Mouse (Mus musculus): ENCODE data around the gene 4930539E08Rik. TPM values are rescaled to one million over a fixed set of nuclear protein-coding genes. Genes with fewer than 3 reads are reported as not detected.

Gene 4930539E08Rik
- polyA plus RNA-seq, 1 experiment from 2014 or later, result 0.09 TPM

- Histone ChIP-seq H3K4me3 (ENCODE audit: control insufficient read depth in 1 of 2, insufficient read depth in 1 of 2, low read depth in 1 of 2, low read length in 2 of 2) (no peak overlapping the region), H3K9ac (ENCODE audit: low read length) (no peak overlapping the region), H3K36me3 (ENCODE audit: control insufficient read depth, insufficient read depth, low read length) (no peaks in the 10 kb centered on the region), H3K4me2 (ENCODE audit: low read length) (no peak overlapping the region), H3K27ac (replicated peaks in 1 of 2; ENCODE audit: control insufficient read depth in 1 of 2, insufficient read depth in 1 of 2, low read depth in 2 of 2, low read length in 2 of 2) (no peak overlapping the region), H3K27me3 (ENCODE audit: control insufficient read depth, insufficient read depth, low read length) (0 out of 2 replicates have a peak, but pooled peaks cover 4% of the 10 kb centered on the region), H3K4me1 (ENCODE audit: control insufficient read depth in 2 of 2, insufficient read depth in 2 of 2, low read length in 2 of 2) (peaks cover 5 to 8% of the 10 kb centered on the region in 2 experiments; a peak in 1 of 4 replicates), H3K9me3 (ENCODE audit: control insufficient read depth, low read length) (no peaks in the 10 kb centered on the region)
- no peak for ATAC-seq (ENCODE audit: insufficient number of reproducible peaks, insufficient read depth, low FRiP score, low read depth)
- 63% methylated on average over 5 of the region's 5 CpGs for WGBS
These were observed 1.9 kb downstream of the 4930539E08Rik start for GRCm38 (mm10) chr17:28913200-28913599.

GRCm38 (mm10) chr17:28910139-28910538, 5.0 kb downstream of the 4930539E08Rik start:
- 39% methylated on average over 7 of the region's 7 CpGs for WGBS
- H3K4me3 ChIP-seq (ENCODE audit: control insufficient read depth in 1 of 2, insufficient read depth in 1 of 2, low read depth in 1 of 2, low read length in 2 of 2), result no peak overlapping the region
- H3K27me3 ChIP-seq (ENCODE audit: control insufficient read depth, insufficient read depth, low read length), result 0 out of 2 replicates have a peak, but pooled peaks cover 4% of the 10 kb centered on the region
- H3K36me3 ChIP-seq (ENCODE audit: control insufficient read depth, insufficient read depth, low read length), result no peaks in the 10 kb centered on the region
- peaks cover 5 to 11% of the 10 kb centered on the region in 2 experiments; a peak in 2 of 4 replicates for H3K4me1 ChIP-seq (ENCODE audit: control insufficient read depth in 2 of 2, insufficient read depth in 2 of 2, low read length in 2 of 2)
- H3K27ac ChIP-seq (replicated peaks in 1 of 2; ENCODE audit: control insufficient read depth in 1 of 2, insufficient read depth in 1 of 2, low read depth in 2 of 2, low read length in 2 of 2), result no peak overlapping the region
- no peaks in the 10 kb centered on the region for H3K9me3 ChIP-seq (ENCODE audit: control insufficient read depth, low read length)
- peak overlapping the region; percentile 65; the same call in 1 of the 2 replicates for H3K4me2 ChIP-seq (ENCODE audit: low read length)
- ATAC-seq (ENCODE audit: insufficient number of reproducible peaks, insufficient read depth, low FRiP score, low read depth), result no peak
- no peak overlapping the region for H3K9ac ChIP-seq (ENCODE audit: low read length)

- Histone ChIP-seq H3K27ac (replicated peaks in 1 of 2; ENCODE audit: control insufficient read depth in 1 of 2, insufficient read depth in 1 of 2, low read depth in 2 of 2, low read length in 2 of 2) (no peak overlapping the region), H3K36me3 (ENCODE audit: control insufficient read depth, insufficient read depth, low read length) (no peaks in the 10 kb centered on the region), H3K4me1 (ENCODE audit: control insufficient read depth in 2 of 2, insufficient read depth in 2 of 2, low read length in 2 of 2) (peaks cover 5 to 11% of the 10 kb centered on the region in 2 experiments; a peak in 2 of 4 replicates), H3K9me3 (ENCODE audit: control insufficient read depth, low read length) (no peaks in the 10 kb centered on the region), H3K4me2 (ENCODE audit: low read length) (peak overlapping the region; percentile 65), H3K27me3 (ENCODE audit: control insufficient read depth, insufficient read depth, low read length) (0 out of 2 replicates have a peak, but pooled peaks cover 4% of the 10 kb centered on the region), H3K9ac (ENCODE audit: low read length) (peak overlapping the region; percentile 56), H3K4me3 (ENCODE audit: control insufficient read depth in 1 of 2, insufficient read depth in 1 of 2, low read depth in 1 of 2, low read length in 2 of 2) (peak overlapping the region; percentile 17 to 30; a peak in 3 of 4 replicates)
- no peak for ATAC-seq (ENCODE audit: insufficient number of reproducible peaks, insufficient read depth, low FRiP score, low read depth)
- whole genome bisulfite sequencing, result 7% methylated on average over 28 of the region's 29 CpGs
These were observed 5.7 kb downstream of the 4930539E08Rik start for GRCm38 (mm10) chr17:28909252-28909941.

GRCm38 (mm10) chr17:28907959-28908358, 7.2 kb downstream of the 4930539E08Rik start:
- Histone ChIP-seq H3K4me2 (ENCODE audit: low read length) (no peak overlapping the region), H3K27ac (replicated peaks in 1 of 2; ENCODE audit: control insufficient read depth in 1 of 2, insufficient read depth in 1 of 2, low read depth in 2 of 2, low read length in 2 of 2) (no peak overlapping the region), H3K27me3 (ENCODE audit: control insufficient read depth, insufficient read depth, low read length) (0 out of 2 replicates have a peak, but pooled peaks cover 4% of the 10 kb centered on the region), H3K36me3 (ENCODE audit: control insufficient read depth, insufficient read depth, low read length) (no peaks in the 10 kb centered on the region), H3K4me1 (ENCODE audit: control insufficient read depth in 2 of 2, insufficient read depth in 2 of 2, low read length in 2 of 2) (peaks cover 5 to 11% of the 10 kb centered on the region in 2 experiments; a peak in 2 of 4 replicates), H3K9me3 (ENCODE audit: control insufficient read depth, low read length) (no peaks in the 10 kb centered on the region), H3K9ac (ENCODE audit: low read length) (no peak overlapping the region), H3K4me3 (ENCODE audit: control insufficient read depth in 1 of 2, insufficient read depth in 1 of 2, low read depth in 1 of 2, low read length in 2 of 2) (no peak overlapping the region)
- ATAC-seq (ENCODE audit: insufficient number of reproducible peaks, insufficient read depth, low FRiP score, low read depth), result no peak
- 78% methylated on average over 7 of the region's 7 CpGs for WGBS

- H3K9me3 ChIP-seq (ENCODE audit: control insufficient read depth, low read length), result no peaks in the 10 kb centered on the region
- no peak overlapping the region for H3K4me3 ChIP-seq (ENCODE audit: control insufficient read depth in 1 of 2, insufficient read depth in 1 of 2, low read depth in 1 of 2, low read length in 2 of 2)
- H3K27me3 ChIP-seq (ENCODE audit: control insufficient read depth, insufficient read depth, low read length), result 0 out of 2 replicates have a peak, but pooled peaks cover under 1% of the 10 kb centered on the region
- ATAC-seq (ENCODE audit: insufficient number of reproducible peaks, insufficient read depth, low FRiP score, low read depth), result no peak
- H3K4me2 ChIP-seq (ENCODE audit: low read length), result no peak overlapping the region
- 66% methylated on average over 13 of the region's 13 CpGs for WGBS
- H3K36me3 ChIP-seq (ENCODE audit: control insufficient read depth, insufficient read depth, low read length), result no peaks in the 10 kb centered on the region
- no peak overlapping the region for H3K27ac ChIP-seq (replicated peaks in 1 of 2; ENCODE audit: control insufficient read depth in 1 of 2, insufficient read depth in 1 of 2, low read depth in 2 of 2, low read length in 2 of 2)
- peaks cover 5 to 11% of the 10 kb centered on the region in 2 experiments; a peak in 2 of 4 replicates for H3K4me1 ChIP-seq (ENCODE audit: control insufficient read depth in 2 of 2, insufficient read depth in 2 of 2, low read length in 2 of 2)
- no peak overlapping the region for H3K9ac ChIP-seq (ENCODE audit: low read length)
These were observed 9.7 kb downstream of the 4930539E08Rik start for GRCm38 (mm10) chr17:28905377-28905916.

GRCm38 (mm10) chr17:28904546-28905376, 10.4 kb downstream of the 4930539E08Rik start:
- no peak overlapping the region for H3K4me3 ChIP-seq (ENCODE audit: control insufficient read depth in 1 of 2, insufficient read depth in 1 of 2, low read depth in 1 of 2, low read length in 2 of 2)
- peaks cover 4 to 11% of the 10 kb centered on the region in 2 experiments; a peak in 2 of 4 replicates for H3K4me1 ChIP-seq (ENCODE audit: control insufficient read depth in 2 of 2, insufficient read depth in 2 of 2, low read length in 2 of 2)
- H3K9ac ChIP-seq (ENCODE audit: low read length), result no peak overlapping the region
- no peaks in the 10 kb centered on the region for H3K36me3 ChIP-seq (ENCODE audit: control insufficient read depth, insufficient read depth, low read length)
- H3K27ac ChIP-seq (replicated peaks in 1 of 2; ENCODE audit: control insufficient read depth in 1 of 2, insufficient read depth in 1 of 2, low read depth in 2 of 2, low read length in 2 of 2), result no peak overlapping the region
- H3K4me2 ChIP-seq (ENCODE audit: low read length), result no peak overlapping the region
- ATAC-seq (ENCODE audit: insufficient number of reproducible peaks, insufficient read depth, low FRiP score, low read depth), result no peak
- H3K27me3 ChIP-seq (ENCODE audit: control insufficient read depth, insufficient read depth, low read length), result no peaks in the 10 kb centered on the region
- 29% methylated on average over 23 of the region's 23 CpGs for WGBS
- H3K9me3 ChIP-seq (ENCODE audit: control insufficient read depth, low read length), result no peaks in the 10 kb centered on the region

- no peak for ATAC-seq (ENCODE audit: insufficient number of reproducible peaks, insufficient read depth, low FRiP score, low read depth)
- H3K4me2 ChIP-seq (ENCODE audit: low read length), result no peak overlapping the region
- no peaks in the 10 kb centered on the region for H3K9me3 ChIP-seq (ENCODE audit: control insufficient read depth, low read length)
- H3K4me1 ChIP-seq (ENCODE audit: control insufficient read depth in 2 of 2, insufficient read depth in 2 of 2, low read length in 2 of 2), result peaks cover 0 to 3% of the 10 kb centered on the region in 2 experiments; a peak in 2 of 4 replicates
- WGBS, result 74% methylated on average over 4 of the region's 4 CpGs
- no peak overlapping the region for H3K4me3 ChIP-seq (ENCODE audit: control insufficient read depth in 1 of 2, insufficient read depth in 1 of 2, low read depth in 1 of 2, low read length in 2 of 2)
- H3K36me3 ChIP-seq (ENCODE audit: control insufficient read depth, insufficient read depth, low read length), result no peaks in the 10 kb centered on the region
- no peak overlapping the region for H3K9ac ChIP-seq (ENCODE audit: low read length)
- no peaks in the 10 kb centered on the region for H3K27me3 ChIP-seq (ENCODE audit: control insufficient read depth, insufficient read depth, low read length)
- H3K27ac ChIP-seq (replicated peaks in 1 of 2; ENCODE audit: control insufficient read depth in 1 of 2, insufficient read depth in 1 of 2, low read depth in 2 of 2, low read length in 2 of 2), result no peak overlapping the region
These were observed 13.6 kb downstream of the 4930539E08Rik start for GRCm38 (mm10) chr17:28901559-28901958.
